Mouse (Mus musculus): ENCODE results near the gene Rps9. TPM values are rescaled to one million over a fixed set of nuclear protein-coding genes. Genes with fewer than 3 reads are reported as not detected.

Gene Rps9
- total RNA-seq (2023), result 2,060 to 2,163 TPM (median 2,115 TPM) in 4 replicates

DNA sequence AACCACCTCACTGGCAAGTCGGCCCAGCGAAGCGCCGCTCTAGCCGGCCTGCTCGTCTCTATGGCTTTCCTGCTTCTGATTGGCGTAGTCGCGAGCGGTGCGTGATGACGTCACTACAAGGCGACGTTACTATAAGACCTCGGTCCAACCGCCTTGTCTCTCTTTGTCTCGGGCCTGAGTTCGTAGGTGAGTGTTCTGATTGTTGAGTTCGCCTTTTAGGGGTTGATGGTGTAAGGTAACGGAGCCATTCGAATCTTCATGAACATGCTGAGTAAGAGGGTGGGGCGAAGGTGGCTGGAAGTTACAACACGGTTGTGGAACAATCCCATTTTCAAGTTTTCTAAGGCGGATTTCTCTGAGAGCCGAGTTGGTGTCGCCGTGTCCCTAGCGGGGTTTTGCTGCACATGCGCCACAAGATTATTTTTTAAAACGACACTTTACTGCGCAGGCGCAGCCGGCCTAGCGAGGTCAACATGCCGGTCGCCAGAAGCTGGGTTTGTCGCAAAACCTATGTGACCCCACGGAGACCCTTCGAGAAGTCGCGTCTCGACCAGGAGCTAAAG lies at the start of gene Rps9:
Rps9 (plus strand) TSS at position 115 of the 563 bp plus-strand sequence.

DNA sequence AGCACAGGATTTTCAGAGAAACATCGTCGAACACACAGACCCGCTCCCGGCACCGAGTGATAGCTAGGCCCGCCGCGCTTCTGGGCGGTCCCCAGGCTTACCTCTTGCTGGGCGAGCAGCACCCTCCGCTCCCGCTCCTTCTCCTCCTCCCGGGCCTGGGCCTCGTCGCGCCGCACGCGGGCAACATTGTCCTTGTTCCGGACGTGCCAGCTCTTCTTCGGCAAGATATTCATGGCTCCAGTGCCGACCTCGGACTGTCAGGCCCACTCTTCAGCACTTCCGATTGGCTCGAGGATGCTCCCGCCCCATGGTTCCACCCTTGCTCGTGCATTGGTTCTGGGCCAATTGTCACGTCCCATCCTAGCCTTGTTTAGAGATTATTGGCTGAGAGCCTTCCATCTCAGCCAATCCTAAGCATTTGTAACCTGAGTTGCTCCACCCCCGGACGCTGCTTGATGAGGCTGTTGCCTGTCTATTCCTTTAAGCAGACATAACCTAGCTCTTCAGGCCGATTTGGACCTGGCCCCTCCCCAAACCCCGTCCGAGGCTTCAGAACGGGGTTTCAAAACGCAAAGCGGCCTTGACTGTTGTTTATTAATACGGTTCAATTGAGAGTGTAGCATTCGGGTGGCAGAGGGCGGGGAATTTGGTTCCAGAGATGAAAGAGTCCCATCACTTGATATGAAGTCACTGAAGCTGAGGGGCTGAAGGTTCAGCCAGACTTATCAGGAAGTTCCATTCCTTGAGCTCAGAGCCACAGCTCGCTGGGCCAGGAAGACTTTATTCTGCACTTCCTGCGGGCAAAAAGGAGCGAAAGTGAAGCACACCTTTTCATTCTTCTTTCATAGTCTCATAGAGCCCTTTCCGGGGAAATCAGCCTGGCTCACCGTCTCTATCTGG lies 38.3 kb upstream of the Rps9 start, which contains the start of gene Leng1:
Leng1 (minus strand) TSS at position 626 of the 900 bp plus-strand sequence.

DNA sequence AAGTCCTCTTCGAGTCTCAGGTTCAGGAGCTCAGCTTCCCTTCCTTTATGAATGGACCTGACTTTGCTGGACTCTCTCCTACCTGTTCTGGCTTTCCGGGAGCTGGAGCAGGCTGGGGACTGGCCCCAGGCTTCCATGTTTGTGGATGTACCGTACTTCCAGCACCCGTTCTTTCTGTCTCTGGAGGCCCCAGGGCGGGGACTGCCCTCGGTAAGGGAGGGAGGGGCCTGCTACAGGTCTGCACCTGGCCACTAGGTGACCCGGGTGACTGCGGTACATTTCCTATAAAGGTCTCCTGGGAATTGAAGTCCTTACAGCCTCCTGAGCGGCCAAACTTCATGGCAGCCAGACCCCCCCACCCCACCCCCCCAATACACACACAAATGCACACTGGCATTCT lies 26.5 kb upstream of the Rps9 start, which contains the start of gene Tmc4:
Tmc4 (minus strand) TSS at position 212 of the 400 bp plus-strand sequence.

DNA sequence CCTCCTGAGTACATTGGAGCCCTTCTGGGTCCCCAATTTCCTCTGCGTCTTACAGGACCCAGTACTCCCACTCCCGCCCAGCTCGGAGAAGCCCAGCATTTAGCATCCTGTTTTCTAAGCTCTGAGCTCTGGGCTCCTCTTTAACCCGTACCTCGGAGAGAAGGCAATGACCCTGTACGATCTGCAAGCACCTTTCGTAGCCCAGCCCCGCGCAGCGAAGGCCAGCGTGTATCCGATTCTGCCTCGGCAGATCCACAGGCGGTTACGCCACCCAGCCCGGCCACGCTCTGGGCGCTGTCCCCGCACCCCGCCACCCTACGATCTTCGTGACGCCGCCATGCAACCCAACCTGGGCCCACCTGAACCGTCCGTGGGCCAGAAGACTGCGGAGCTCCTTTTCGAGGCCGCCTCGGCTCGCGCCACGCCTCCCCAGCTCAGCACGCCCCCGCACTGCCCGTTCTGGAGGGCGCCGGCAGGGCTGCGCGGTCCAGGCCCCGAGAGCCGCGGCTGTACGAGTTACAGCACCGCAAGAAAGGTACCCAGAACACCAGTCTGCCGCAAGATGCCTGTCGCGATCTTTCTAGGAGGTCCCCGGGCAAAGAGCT lies 11.3 kb upstream of the Rps9 start, which contains the start of gene Tsen34:
Tsen34 (plus strand) TSS at position 482 of the 605 bp plus-strand sequence.

GRCm38 (mm10) chr7:3692987-3693808 lies 10.6 kb upstream of the Rps9 start, which contains the start of gene Mboat7:
Gene Mboat7 (minus strand): TSS chr7:3693523.

GRCm38 (mm10) chr7:3720268-3720667 lies 16.5 kb downstream of the Rps9 start, which contains the start of gene Pirb:
Gene Pirb (minus strand): TSS chr7:3720391.

Other genes with a start within 250 kb of the Rps9 start
- not detected in 4 replicates for gene Tarm1, start 201.4 kb upstream of the Rps9 start, total RNA-seq (2023)
- gene Oscar, start 87.8 kb upstream of the Rps9 start, total RNA-seq (2023), result not detected in 4 replicates
- gene Ndufa3, start 86.6 kb upstream of the Rps9 start, total RNA-seq (2023), result 289 to 309 TPM (median 297 TPM) in 4 replicates
- gene Tfpt, start 74.1 kb upstream of the Rps9 start, total RNA-seq (2023), result 15.3 to 24.5 TPM (median 22.4 TPM) in 4 replicates
- 66.4 to 73.4 TPM (median 68.2 TPM) in 4 replicates for gene Prpf31, start 74.0 kb upstream of the Rps9 start, total RNA-seq (2023)
- gene Cnot3, start 58.7 kb upstream of the Rps9 start, total RNA-seq (2023), result 110 to 131 TPM (median 116 TPM) in 4 replicates
- gene Leng1, start 38.2 kb upstream of the Rps9 start, total RNA-seq (2023), result 9.0 to 9.6 TPM (median 9.2 TPM) in 4 replicates
- 5.6 to 7.9 TPM (median 7.5 TPM) in 4 replicates for gene Tmc4, start 26.4 kb upstream of the Rps9 start, total RNA-seq (2023)
- gene Tsen34, start 11.1 kb upstream of the Rps9 start, total RNA-seq (2023), result 26.1 to 32.4 TPM (median 27.7 TPM) in 4 replicates
- 52.2 to 75.5 TPM (median 60.4 TPM) in 4 replicates for gene Mboat7, start 10.5 kb upstream of the Rps9 start, total RNA-seq (2023)
- 28.8 to 32.5 TPM (median 30.1 TPM) in 4 replicates for gene Pirb, start 16.4 kb downstream of the Rps9 start, total RNA-seq (2023)
- gene Gm15448, start 121.7 kb downstream of the Rps9 start, total RNA-seq (2023), result 4.9 to 6.0 TPM (median 5.5 TPM) in 4 replicates
- gene Pira2, start 141.1 kb downstream of the Rps9 start, total RNA-seq (2023), result 7.0 to 9.8 TPM (median 9.1 TPM) in 4 replicates
- gene Gm14548, start 194.1 kb downstream of the Rps9 start, total RNA-seq (2023), result 3.1 to 5.6 TPM (median 4.3 TPM) in 4 replicates
- gene Lilra6, start 211.5 kb downstream of the Rps9 start, total RNA-seq (2023), result 3.9 to 5.4 TPM (median 4.3 TPM) in 4 replicates

Measured in B cell, adult 62 days (primary cell).